Mouse (Mus musculus) CH12.LX (cell line): Measurements from ENCODE around the gene Mrps23. TPM values are rescaled to one million over a fixed set of nuclear protein-coding genes. Genes with fewer than 3 reads are reported as not detected.
A peak's percentile ranks its signal among the peaks of the same experiment; 100 is the strongest.

Experiments used
- DNase-seq: peaks from one replicate; pipeline ENCODE4 v3.0.0-alpha.2; 2013; ENCODE audit errors: extremely low read depth
- H3K27ac ChIP-seq: 2 replicates; pipeline ENCODE4 v1.5.1; 2012; ENCODE audit warnings: low read depth, mild to moderate bottlenecking, control low read depth, moderate library complexity; ENCODE audit not compliant: insufficient read depth
- H3K27me3 ChIP-seq: replicated peaks from 2 replicates; pipeline ENCODE3; 2012; ENCODE audit warnings: inconsistent platforms
- H3K36me3 ChIP-seq, 2 experiments: replicated peaks in 1 of 2; 2 replicates each; pipeline versions ENCODE3 to v1.6.1; 2012; ENCODE audit warnings: inconsistent platforms in 1 of 2, low read length in 1 of 2, mild to moderate bottlenecking in 1 of 2, mixed read lengths in 1 of 2, moderate library complexity in 1 of 2; ENCODE audit not compliant: control insufficient read depth in 1 of 2, insufficient read depth in 1 of 2
- H3K4me1 ChIP-seq, 2 experiments: 2 replicates each; pipeline ENCODE4 v1.6.1; 2012; ENCODE audit warnings: inconsistent platforms in 1 of 2, moderate library complexity in 1 of 2; ENCODE audit not compliant: insufficient read depth in 2 of 2, control insufficient read depth in 1 of 2
- H3K4me2 ChIP-seq: 2 replicates; pipeline ENCODE4 v1.6.1; 2012; ENCODE audit warnings: low read depth, mild to moderate bottlenecking, control low read depth; ENCODE audit not compliant: poor library complexity, insufficient read depth, severe bottlenecking
- H3K4me3 ChIP-seq, 3 experiments: fragments of 150-350 bp in 1 of 3; sonication (generic) in 1 of 3; replicated peaks in 1 of 3; 2 replicates each; pipeline versions ENCODE3 to v1.5.1; 2011 to 2012; ENCODE audit warnings: low read depth in 2 of 3, low read length in 2 of 3, mild to moderate bottlenecking in 2 of 3, moderate library complexity in 2 of 3, control low read depth in 1 of 3, improper control_type of control experiment in 1 of 3, inconsistent platforms in 1 of 3, mixed read lengths in 1 of 3; ENCODE audit not compliant: poor library complexity in 1 of 3
- H3K79me2 ChIP-seq: replicated peaks from 2 replicates; pipeline ENCODE4 v1.6.1; 2012; ENCODE audit warnings: mild to moderate bottlenecking, moderate library complexity; ENCODE audit not compliant: control insufficient read depth, poor library complexity, insufficient read depth, severe bottlenecking; ENCODE audit errors: extremely low read depth
- H3K9ac ChIP-seq: 2 replicates; pipeline ENCODE4 v1.6.1; 2012; ENCODE audit warnings: low read depth, mild to moderate bottlenecking, control low read depth, moderate library complexity; ENCODE audit not compliant: insufficient read depth
- H3K9me3 ChIP-seq: replicated peaks from 2 replicates; pipeline ENCODE3; 2012; ENCODE audit warnings: low read length, inconsistent platforms, mixed read lengths
- BHLHE40 ChIP-seq: IDR thresholded peaks from 2 replicates; pipeline ENCODE4 v1.6.1; 2011; ENCODE audit warnings: mild to moderate bottlenecking, low read depth, low read length, improper control_type of control experiment
- CTCF ChIP-seq, 2 experiments: IDR thresholded peaks in 1 of 2; conservative IDR thresholded peaks in 1 of 2; 2 replicates each; pipeline ENCODE4 v1.5.1; 2011 to 2012; ENCODE audit warnings: low read depth in 2 of 2, low read length in 2 of 2, improper control_type of control experiment in 1 of 2, inconsistent platforms in 1 of 2, mild to moderate bottlenecking in 1 of 2, moderate library complexity in 1 of 2
- E2F4 ChIP-seq: IDR thresholded peaks from 2 replicates; pipeline ENCODE4 v1.6.1; 2011; ENCODE audit warnings: low read depth, low read length, improper control_type of control experiment; ENCODE audit not compliant: insufficient replicate concordance
- KAT2A ChIP-seq: IDR thresholded peaks from 2 replicates; pipeline ENCODE4 v1.6.1; 2012; ENCODE audit warnings: low read length, improper control_type of control experiment, inconsistent platforms; ENCODE audit not compliant: insufficient replicate concordance
- MXI1 ChIP-seq: IDR thresholded peaks from 2 replicates; pipeline ENCODE4 v1.6.1; 2011; ENCODE audit warnings: mild to moderate bottlenecking, low read depth, low read length, improper control_type of control experiment
- NELFE ChIP-seq: IDR thresholded peaks from 2 replicates; pipeline ENCODE4 v1.6.1; 2011; ENCODE audit warnings: low read depth, low read length, improper control_type of control experiment
- RAD21 ChIP-seq: IDR thresholded peaks from 2 replicates; pipeline ENCODE4 v1.6.1; 2011; ENCODE audit warnings: low read depth, mild to moderate bottlenecking, low read length, improper control_type of control experiment, moderate library complexity
- SIN3A ChIP-seq: IDR thresholded peaks from 2 replicates; pipeline ENCODE4 v1.6.1; 2012; ENCODE audit warnings: low read length, improper control_type of control experiment, inconsistent platforms
- TBP ChIP-seq: conservative IDR thresholded peaks from 2 replicates; pipeline ENCODE4 v1.6.1; 2011; ENCODE audit warnings: low read depth, low read length, improper control_type of control experiment
- USF1 ChIP-seq: IDR thresholded peaks from 2 replicates; pipeline ENCODE4 v1.6.1; 2014; ENCODE audit warnings: low read depth, mild to moderate bottlenecking, inconsistent platforms, low read length, improper control_type of control experiment
- ZNF384 ChIP-seq: IDR thresholded peaks from 2 replicates; pipeline ENCODE4 v1.6.1; 2012; ENCODE audit warnings: low read depth, low read length, improper control_type of control experiment, inconsistent platforms
- dilution Hi-C: fragments of 300-500 bp; cut with MboI; formaldehyde crosslinking; loops from 2 replicates; pipeline ENCODE4 v1.14.3; 2020; ENCODE audit warnings: low sequenced_read_pairs; ENCODE audit not compliant: extremely low pct_unique_long_range_greater_than_20kb, extremely low pct_ligation_motif_present
- in situ Hi-C: fragments of 300-500 bp; cut with MboI; formaldehyde crosslinking; loops from 3 replicates; pipeline ENCODE4 v1.14.3; 2019; ENCODE audit warnings: low sequenced_read_pairs, low pct_ligation_motif_present, low pct_unique_long_range_greater_than_20kb, mixed read lengths
- polyA plus RNA-seq: library from polyadenylated mRNA; unstranded; fragments of >175 nt; gene quantifications from 2 replicates; pipeline ENCODE4 v1.2.1, GENCODE M21; 2012; ENCODE audit warnings: low read depth; ENCODE audit not compliant: insufficient read length
- total RNA-seq, 2 experiments: library from RNA; depleted of rRNA; stranded (reverse); fragments of 300-350 nt in 1 of 2; fragments of >200 nt in 1 of 2; gene quantifications; 2 replicates each; pipeline ENCODE4 v1.2.3; 2012 to 2014

The Mrps23 gene
- total and polyA plus RNA-seq, 3 experiments, result 185 to 233 (median 227) TPM

- TF ChIP-seq MXI1, result peak; percentile 55; the same call in 1 of the 2 replicates
Observed at GRCm38 (mm10) chr11:88235221-88236203, 31.3 kb downstream of the Mrps23 start (continued).

GRCm38 (mm10) chr11:88240275-88240674 is 36.1 kb downstream of the Mrps23 start:
- no peak overlapping the region for H3K27ac ChIP-seq
- no peak overlapping the region for H3K9ac ChIP-seq
- DNase-seq, result no peak
- H3K4me2 ChIP-seq, result no peak overlapping the region
- dilution Hi-C loops, result no loop called here
- in situ Hi-C loops, result no loop called here
- H3K36me3 ChIP-seq, result no peaks in the 10 kb centered on the region
- H3K27me3 ChIP-seq, result no peaks in the 10 kb centered on the region
- H3K79me2 ChIP-seq, result no peaks in the 10 kb centered on the region
- peaks cover 8% of the 10 kb centered on the region for H3K9me3 ChIP-seq
- H3K4me1 ChIP-seq, result peaks cover 8 to 30% of the 10 kb centered on the region in 2 experiments
- TF ChIP-seq BHLHE40 (no peak), ZNF384 (no peak), NELFE (no peak), RAD21 (no peak), E2F4 (no peak), SIN3A (no peak), USF1 (no peak), TBP (no peak), CTCF (conservative IDR thresholded peaks at IDR 0.05 in 1 of 2, IDR thresholded peaks at IDR 0.05 in 1 of 2; ENCODE audit: low read depth in 2 of 2, low read length in 2 of 2) (no peak)
- H3K4me3 ChIP-seq, result no peak overlapping the region

- no peak for TF ChIP-seq KAT2A
- Histone ChIP-seq H3K9me3 (peaks cover 8% of the 10 kb centered on the region), H3K4me1 (peaks cover 4 to 24% of the 10 kb centered on the region in 2 experiments), H3K4me2 (no peak overlapping the region), H3K36me3 (no peaks in the 10 kb centered on the region), H3K79me2 (no peaks in the 10 kb centered on the region), H3K27ac (no peak overlapping the region), H3K4me3 (no peak overlapping the region), H3K9ac (no peak overlapping the region), H3K27me3 (no peaks in the 10 kb centered on the region)
- dilution Hi-C loops, result no loop called here
- in situ Hi-C loops, result no loop called here
- no peak for DNase-seq
Observed at GRCm38 (mm10) chr11:88240736-88241353, 36.7 kb downstream of the Mrps23 start.
